Mouse (Mus musculus): ENCODE measurements around the gene Acr. TPM values are rescaled to one million over a fixed set of nuclear protein-coding genes. Genes with fewer than 3 reads are reported as not detected.

Acr gene
- polyA plus RNA-seq, 1 experiment, result not detected

GRCm38 (mm10) chr15:89622312-89622958 is 54.3 kb downstream of the Acr start:
- Histone ChIP-seq H3K4me3 (ENCODE audit: low read depth, low read length) (peak overlapping the region; percentile 36; the same call in 1 of the 2 replicates), H3K9me3 (replicated peaks; ENCODE audit: control insufficient read depth, insufficient read depth, low read length, poor library complexity, severe bottlenecking) (peaks cover 4% of the 10 kb centered on the region; the same call in 1 of the 2 replicates), H3K27ac (ENCODE audit: insufficient read depth, low read length) (no peak overlapping the region), H3K36me3 (ENCODE audit: control insufficient read depth, insufficient read depth, low read length, poor library complexity, severe bottlenecking) (no peaks in the 10 kb centered on the region), H3K27me3 (ENCODE audit: control insufficient read depth, insufficient read depth, low read length, poor library complexity, severe bottlenecking) (no peaks in the 10 kb centered on the region), H3K9ac (ENCODE audit: low read depth, poor library complexity, severe bottlenecking) (no peak overlapping the region), H3K4me1 (ENCODE audit: control insufficient read depth, insufficient read depth, low read length) (no peaks in the 10 kb centered on the region)
- peak; percentile 72 for TF ChIP-seq CTCF (IDR thresholded peaks at IDR 0.05; ENCODE audit: low read depth, low read length)
- TF ChIP-seq EP300 (IDR thresholded peaks at IDR 0.05; ENCODE audit: insufficient read depth, low read depth, low read length), result no peak

GRCm38 (mm10) chr15:89622959-89623625 is 55.0 kb downstream of the Acr start:
- H3K27ac ChIP-seq (ENCODE audit: insufficient read depth, low read length), result no peak overlapping the region
- no peak overlapping the region for H3K9ac ChIP-seq (ENCODE audit: low read depth, poor library complexity, severe bottlenecking)
- H3K9me3 ChIP-seq (replicated peaks; ENCODE audit: control insufficient read depth, insufficient read depth, low read length, poor library complexity, severe bottlenecking), result peaks cover 4% of the 10 kb centered on the region; the same call in 1 of the 2 replicates
- no peaks in the 10 kb centered on the region for H3K36me3 ChIP-seq (ENCODE audit: control insufficient read depth, insufficient read depth, low read length, poor library complexity, severe bottlenecking)
- TF ChIP-seq EP300 (IDR thresholded peaks at IDR 0.05; ENCODE audit: insufficient read depth, low read depth, low read length), result no peak
- no peak for TF ChIP-seq POLR2A (IDR thresholded peaks at IDR 0.05; ENCODE audit: insufficient read depth, low read length)
- no peak for TF ChIP-seq CTCF (IDR thresholded peaks at IDR 0.05; ENCODE audit: low read depth, low read length)
- H3K4me3 ChIP-seq (ENCODE audit: low read depth, low read length), result no peak overlapping the region
- H3K27me3 ChIP-seq (ENCODE audit: control insufficient read depth, insufficient read depth, low read length, poor library complexity, severe bottlenecking), result no peaks in the 10 kb centered on the region
- no peaks in the 10 kb centered on the region for H3K4me1 ChIP-seq (ENCODE audit: control insufficient read depth, insufficient read depth, low read length)

GRCm38 (mm10) chr15:89623626-89623959 is 55.5 kb downstream of the Acr start:
- Histone ChIP-seq H3K4me3 (ENCODE audit: low read depth, low read length) (no peak overlapping the region), H3K9me3 (replicated peaks; ENCODE audit: control insufficient read depth, insufficient read depth, low read length, poor library complexity, severe bottlenecking) (peaks cover 4% of the 10 kb centered on the region; the same call in 1 of the 2 replicates), H3K36me3 (ENCODE audit: control insufficient read depth, insufficient read depth, low read length, poor library complexity, severe bottlenecking) (no peaks in the 10 kb centered on the region), H3K27me3 (ENCODE audit: control insufficient read depth, insufficient read depth, low read length, poor library complexity, severe bottlenecking) (no peaks in the 10 kb centered on the region), H3K4me1 (ENCODE audit: control insufficient read depth, insufficient read depth, low read length) (no peaks in the 10 kb centered on the region), H3K27ac (ENCODE audit: insufficient read depth, low read length) (no peak overlapping the region), H3K9ac (ENCODE audit: low read depth, poor library complexity, severe bottlenecking) (no peak overlapping the region)
- TF ChIP-seq CTCF (IDR thresholded peaks at IDR 0.05; ENCODE audit: low read depth, low read length) (peak; percentile 54), EP300 (IDR thresholded peaks at IDR 0.05; ENCODE audit: insufficient read depth, low read depth, low read length) (no peak), POLR2A (IDR thresholded peaks at IDR 0.05; ENCODE audit: insufficient read depth, low read length) (no peak)

Other genes with a start within 250 kb of the Acr start
- gene Adm2, start 245.6 kb upstream of the Acr start, polyA plus RNA-seq (2011; ENCODE audit: insufficient read depth, insufficient read length, low read depth, missing spikeins), result 1.1 TPM in 1 of 2 replicates, not detected in the other
- gene Miox, start 233.9 kb upstream of the Acr start, polyA plus RNA-seq (2011; ENCODE audit: insufficient read depth, insufficient read length, low read depth, missing spikeins), result not detected in 2 replicates
- 41.4 and 42.1 TPM in 2 replicates for gene Lmf2, start 212.7 kb upstream of the Acr start, polyA plus RNA-seq (2011; ENCODE audit: insufficient read depth, insufficient read length, low read depth, missing spikeins)
- 164 and 173 TPM in 2 replicates for gene Ncaph2, start 212.6 kb upstream of the Acr start, polyA plus RNA-seq (2011; ENCODE audit: insufficient read depth, insufficient read length, low read depth, missing spikeins)
- 11.0 and 12.0 TPM in 2 replicates for gene Sco2, start 194.5 kb upstream of the Acr start, polyA plus RNA-seq (2011; ENCODE audit: insufficient read depth, insufficient read length, low read depth, missing spikeins)
- gene Tymp, start 191.3 kb upstream of the Acr start, polyA plus RNA-seq (2011; ENCODE audit: insufficient read depth, insufficient read length, low read depth, missing spikeins), result not detected in 2 replicates
- gene Odf3b, start 189.0 kb upstream of the Acr start, polyA plus RNA-seq (2011; ENCODE audit: insufficient read depth, insufficient read length, low read depth, missing spikeins), result 1.4 and 2.6 TPM in 2 replicates
- not detected in 2 replicates for gene Klhdc7b, start 183.4 kb upstream of the Acr start, polyA plus RNA-seq (2011; ENCODE audit: insufficient read depth, insufficient read length, low read depth, missing spikeins)
- not detected in 2 replicates for gene Syce3, start 157.8 kb upstream of the Acr start, polyA plus RNA-seq (2011; ENCODE audit: insufficient read depth, insufficient read length, low read depth, missing spikeins)
- 4.9 and 6.1 TPM in 2 replicates for gene Cpt1b, start 142.5 kb upstream of the Acr start, polyA plus RNA-seq (2011; ENCODE audit: insufficient read depth, insufficient read length, low read depth, missing spikeins)
- gene C730034F03Rik, start 138.7 kb upstream of the Acr start, polyA plus RNA-seq (2011; ENCODE audit: insufficient read depth, insufficient read length, low read depth, missing spikeins), result 2.1 and 3.2 TPM in 2 replicates
- gene Gm44502, start 138.6 kb upstream of the Acr start, polyA plus RNA-seq (2011; ENCODE audit: insufficient read depth, insufficient read length, low read depth, missing spikeins), result not detected in 2 replicates
- gene Chkb, start 138.4 kb upstream of the Acr start, polyA plus RNA-seq (2011; ENCODE audit: insufficient read depth, insufficient read length, low read depth, missing spikeins), result 41.3 and 45.7 TPM in 2 replicates
- 4.2 and 4.9 TPM in 2 replicates for gene Mapk8ip2, start 114.4 kb upstream of the Acr start, polyA plus RNA-seq (2011; ENCODE audit: insufficient read depth, insufficient read length, low read depth, missing spikeins)
- 17.9 and 24.9 TPM in 2 replicates for gene Arsa, start 90.9 kb upstream of the Acr start, polyA plus RNA-seq (2011; ENCODE audit: insufficient read depth, insufficient read length, low read depth, missing spikeins)
- gene Shank3, start 68.7 kb upstream of the Acr start, polyA plus RNA-seq (2011; ENCODE audit: insufficient read depth, insufficient read length, low read depth, missing spikeins), result 4.4 and 5.6 TPM in 2 replicates
- 9.7 and 12.6 TPM in 2 replicates for gene Rabl2, start 23.6 kb downstream of the Acr start, polyA plus RNA-seq (2011; ENCODE audit: insufficient read depth, insufficient read length, low read depth, missing spikeins)